Mouse (Mus musculus): Measurements from ENCODE around the gene Fibp. TPM values are rescaled to one million over a fixed set of nuclear protein-coding genes. Genes with fewer than 3 reads are reported as not detected.

Fibp gene
- total RNA-seq (2014; fragmentation: Nextera tagmentation) (54.4 and 96.5 TPM in 2 replicates), total RNA-seq (2017) (40.7 and 51.8 TPM in 2 replicates)

- ATAC-seq (replicated peaks; ENCODE audit: low FRiP score, low TSS enrichment, poor library complexity, severe bottlenecking) = peak; percentile 69; the same call in 1 of the 2 replicates
Measured at GRCm38 (mm10) chr19:5460465-5460911, at the start of gene Fibp. Fibp (plus strand) TSS chr19:5460615.

- ATAC-seq (replicated peaks; ENCODE audit: low FRiP score, low TSS enrichment, poor library complexity, severe bottlenecking) = no peak
Measured at GRCm38 (mm10) chr19:5410641-5411040, 49.8 kb upstream of the Fibp start.

- no peak for ATAC-seq (replicated peaks; ENCODE audit: low FRiP score, low TSS enrichment, poor library complexity, severe bottlenecking)
Measured at GRCm38 (mm10) chr19:5411961-5412360, 48.5 kb upstream of the Fibp start.

GRCm38 (mm10) chr19:5413840-5414239 lies 46.6 kb upstream of the Fibp start:
- ATAC-seq (replicated peaks; ENCODE audit: low FRiP score, low TSS enrichment, poor library complexity, severe bottlenecking) = no peak

GRCm38 (mm10) chr19:5414534-5414957 lies 45.9 kb upstream of the Fibp start:
- ATAC-seq (replicated peaks; ENCODE audit: low FRiP score, low TSS enrichment, poor library complexity, severe bottlenecking) = no peak

- no peak for ATAC-seq (replicated peaks; ENCODE audit: low FRiP score, low TSS enrichment, poor library complexity, severe bottlenecking)
Measured at GRCm38 (mm10) chr19:5418750-5419466, 41.5 kb upstream of the Fibp start.

GRCm38 (mm10) chr19:5419630-5420029 lies 40.8 kb upstream of the Fibp start:
- ATAC-seq (replicated peaks; ENCODE audit: low FRiP score, low TSS enrichment, poor library complexity, severe bottlenecking) = no peak

- no peak for ATAC-seq (replicated peaks; ENCODE audit: low FRiP score, low TSS enrichment, poor library complexity, severe bottlenecking)
Measured at GRCm38 (mm10) chr19:5420579-5420978, 39.8 kb upstream of the Fibp start.

- no peak for ATAC-seq (replicated peaks; ENCODE audit: low FRiP score, low TSS enrichment, poor library complexity, severe bottlenecking)
Measured at GRCm38 (mm10) chr19:5421784-5422183, 38.6 kb upstream of the Fibp start.

- ATAC-seq (replicated peaks; ENCODE audit: low FRiP score, low TSS enrichment, poor library complexity, severe bottlenecking) = no peak
Measured at GRCm38 (mm10) chr19:5422267-5422666, 38.1 kb upstream of the Fibp start.

GRCm38 (mm10) chr19:5422895-5423443 lies 37.4 kb upstream of the Fibp start:
- ATAC-seq (replicated peaks; ENCODE audit: low FRiP score, low TSS enrichment, poor library complexity, severe bottlenecking) = no peak

- no peak for ATAC-seq (replicated peaks; ENCODE audit: low FRiP score, low TSS enrichment, poor library complexity, severe bottlenecking)
Measured at GRCm38 (mm10) chr19:5423561-5423960, 36.9 kb upstream of the Fibp start.

GRCm38 (mm10) chr19:5424092-5424781 lies 36.2 kb upstream of the Fibp start:
- peak; percentile 38; the same call in 1 of the 2 replicates for ATAC-seq (replicated peaks; ENCODE audit: low FRiP score, low TSS enrichment, poor library complexity, severe bottlenecking)

- peak; percentile 57 for ATAC-seq (replicated peaks; ENCODE audit: low FRiP score, low TSS enrichment, poor library complexity, severe bottlenecking)
Measured at GRCm38 (mm10) chr19:5424782-5425741, 35.4 kb upstream of the Fibp start, which contains the start of the genes Drap1 and AI837181. Drap1 (minus strand) TSS chr19:5424979. AI837181 (plus strand) TSS chr19:5425144.

GRCm38 (mm10) chr19:5425906-5426565 lies 34.4 kb upstream of the Fibp start:
- no peak for ATAC-seq (replicated peaks; ENCODE audit: low FRiP score, low TSS enrichment, poor library complexity, severe bottlenecking)

- ATAC-seq (replicated peaks; ENCODE audit: low FRiP score, low TSS enrichment, poor library complexity, severe bottlenecking) = no peak
Measured at GRCm38 (mm10) chr19:5426640-5427290, 33.6 kb upstream of the Fibp start.

GRCm38 (mm10) chr19:5428083-5428482 lies 32.3 kb upstream of the Fibp start:
- no peak for ATAC-seq (replicated peaks; ENCODE audit: low FRiP score, low TSS enrichment, poor library complexity, severe bottlenecking)

- ATAC-seq (replicated peaks; ENCODE audit: low FRiP score, low TSS enrichment, poor library complexity, severe bottlenecking) = no peak
Measured at GRCm38 (mm10) chr19:5429219-5429618, 31.2 kb upstream of the Fibp start.

All from megakaryocyte-erythroid progenitor cell, adult 5-6 weeks (primary cell).